Mouse (Mus musculus) liver, adult 10 weeks (tissue): ENCODE measurements around the gene Bloc1s1. TPM values are rescaled to one million over a fixed set of nuclear protein-coding genes. Genes with fewer than 3 reads are reported as not detected.

Source experiments
- polyA plus RNA-seq: library from polyadenylated mRNA; stranded (reverse); fragments of 350-450 nt; fragmentation: Illumina TruSeq; extraction: RNeasy Lipid Tissue Mini Kit (QIAGEN cat#74804); gene quantifications from one replicate; pipeline ENCODE4 v1.2.3, GENCODE M21; 2014; ENCODE audit warnings: low read depth, low replicate concordance

Bloc1s1 gene
- polyA plus RNA-seq: 15.0 TPM

GRCm38 (mm10) chr10:128923935-128924334, at the start of gene Bloc1s1:
Bloc1s1 (minus strand) TSS chr10:128924035.

GRCm38 (mm10) chr10:128960590-128961584, 37.1 kb upstream of the Bloc1s1 start, which contains the start of gene Mettl7b:
Mettl7b (minus strand) TSS chr10:128960988.

GRCm38 (mm10) chr10:128933574-128933973, 9.7 kb upstream of the Bloc1s1 start, which contains the start of gene Itga7:
Itga7 (plus strand) TSS chr10:128933818.

GRCm38 (mm10) chr10:128922822-128923012, 1.1 kb downstream of the Bloc1s1 start, which contains the start of gene Rdh5:
Rdh5 (minus strand) TSS chr10:128922888.

GRCm38 (mm10) chr10:128900698-128901097, 23.1 kb downstream of the Bloc1s1 start, which contains the start of gene Cd63:
Cd63 (plus strand) TSS chr10:128900989.

GRCm38 (mm10) chr10:128891296-128892094, 32.3 kb downstream of the Bloc1s1 start, which contains the start of gene Gdf11:
Gdf11 (minus strand) TSS chr10:128891718.

Other genes with a start within 250 kb of the Bloc1s1 start
- 75.1 TPM for gene Suox, start 250.0 kb downstream of the Bloc1s1 start, polyA plus RNA-seq
- gene Rab5b, start 227.8 kb downstream of the Bloc1s1 start, polyA plus RNA-seq: 81.8 TPM
- gene Pmel, start 219.8 kb downstream of the Bloc1s1 start, polyA plus RNA-seq: not detected
- 5.6 TPM for gene Cdk2, start 219.0 kb downstream of the Bloc1s1 start, polyA plus RNA-seq
- 5.1 TPM for gene Dgka, start 179.2 kb downstream of the Bloc1s1 start, polyA plus RNA-seq
- gene Pym1, start 176.1 kb downstream of the Bloc1s1 start, polyA plus RNA-seq: 2.5 TPM
- gene Mmp19, start 133.1 kb downstream of the Bloc1s1 start, polyA plus RNA-seq: 56.0 TPM
- gene Dnajc14, start 120.0 kb downstream of the Bloc1s1 start, polyA plus RNA-seq: 19.5 TPM
- gene Tmem198b, start 119.7 kb downstream of the Bloc1s1 start, polyA plus RNA-seq: 2.1 TPM
- 153 TPM for gene Sarnp, start 106.7 kb downstream of the Bloc1s1 start, polyA plus RNA-seq
- gene Ormdl2, start 102.4 kb downstream of the Bloc1s1 start, polyA plus RNA-seq: 126 TPM
- not detected for gene Gdf11, start 32.3 kb downstream of the Bloc1s1 start, polyA plus RNA-seq
- gene Cd63, start 23.0 kb downstream of the Bloc1s1 start, polyA plus RNA-seq: 7.7 TPM
- 7.7 TPM for gene Rdh5, start 1.1 kb downstream of the Bloc1s1 start, polyA plus RNA-seq
- gene Itga7, start 9.8 kb upstream of the Bloc1s1 start, polyA plus RNA-seq: 0.69 TPM
- gene Mettl7b, start 37.0 kb upstream of the Bloc1s1 start, polyA plus RNA-seq: 198 TPM
- not detected for gene Olfr9, start 65.4 kb upstream of the Bloc1s1 start, polyA plus RNA-seq
- gene Olfr763, start 86.8 kb upstream of the Bloc1s1 start, polyA plus RNA-seq: not detected
- not detected for gene Olfr764-ps1, start 115.9 kb upstream of the Bloc1s1 start, polyA plus RNA-seq
- gene Olfr765, start 126.0 kb upstream of the Bloc1s1 start, polyA plus RNA-seq: not detected
- gene Olfr766-ps1, start 144.9 kb upstream of the Bloc1s1 start, polyA plus RNA-seq: not detected
- gene Olfr767, start 158.9 kb upstream of the Bloc1s1 start, polyA plus RNA-seq: not detected
- gene Olfr768, start 175.3 kb upstream of the Bloc1s1 start, polyA plus RNA-seq: not detected
- not detected for gene Olfr769, start 193.8 kb upstream of the Bloc1s1 start, polyA plus RNA-seq
- not detected for gene Olfr770, start 215.0 kb upstream of the Bloc1s1 start, polyA plus RNA-seq
- gene Olfr771, start 240.7 kb upstream of the Bloc1s1 start, polyA plus RNA-seq: not detected